Mouse (Mus musculus) stomach, postnatal 0 days (tissue): ENCODE results near the gene Ptpro. TPM values are rescaled to one million over a fixed set of nuclear protein-coding genes. Genes with fewer than 3 reads are reported as not detected.
"Not testable (repeated sequence)": the region's sequence is repeated elsewhere in the genome, so short reads cannot be mapped to it uniquely, and the experiment has no call there.

Source experiments
- ATAC-seq: fragments of 200-750 bp; cut with Nextera tagmentation; 2 replicates; pipeline ENCODE4 v1.8.0; 2017; ENCODE audit not compliant: low FRiP score, low TSS enrichment
- DNase-seq: peaks from one replicate; pipeline ENCODE4 v3.0.0-alpha.2; 2016; ENCODE audit warnings: low spot score
- H3K27ac ChIP-seq: fragments of 300-500 bp; sonication (generic); replicated peaks from 2 replicates; pipeline ENCODE4 v1.5.1; 2014; ENCODE audit warnings: mild to moderate bottlenecking, control low read depth
- H3K27me3 ChIP-seq: fragments of 300-500 bp; sonication (generic); 2 replicates; pipeline ENCODE4 v1.6.1; 2014; ENCODE audit warnings: low read length; ENCODE audit not compliant: control insufficient read depth, insufficient read depth
- H3K36me3 ChIP-seq: fragments of 300-500 bp; sonication (generic); 2 replicates; pipeline ENCODE4 v1.6.1; 2014; ENCODE audit warnings: low read length, mixed read lengths; ENCODE audit not compliant: control insufficient read depth, insufficient read depth
- H3K4me1 ChIP-seq: fragments of 300-500 bp; sonication (generic); replicated peaks from 2 replicates; pipeline ENCODE4 v1.6.1; 2014; ENCODE audit warnings: antibody characterized with exemption; ENCODE audit not compliant: control insufficient read depth, insufficient read depth
- H3K4me2 ChIP-seq: fragments of 300-500 bp; sonication (generic); replicated peaks from 2 replicates; pipeline ENCODE4 v1.6.1; 2014; ENCODE audit warnings: low read depth, mild to moderate bottlenecking, control low read depth, moderate library complexity
- H3K4me3 ChIP-seq: fragments of 300-500 bp; sonication (generic); 2 replicates; pipeline ENCODE4 v1.5.1; 2014; ENCODE audit warnings: low read depth, low read length, control low read depth
- H3K9ac ChIP-seq: fragments of 300-500 bp; sonication (generic); 2 replicates; pipeline ENCODE4 v1.6.1; 2014; ENCODE audit warnings: mild to moderate bottlenecking, low read length, control low read depth, mixed read lengths
- H3K9me3 ChIP-seq: fragments of 300-500 bp; sonication (generic); 2 replicates; pipeline ENCODE4 v1.6.1; 2016; ENCODE audit warnings: low read length; ENCODE audit not compliant: control insufficient read depth
- CTCF ChIP-seq: IDR thresholded peaks from 2 replicates; pipeline ENCODE4 v1.5.1; 2016; ENCODE audit warnings: antibody characterized with exemption, low read depth, mild to moderate bottlenecking, moderate library complexity
- EP300 ChIP-seq: optimal IDR thresholded peaks from 2 replicates; pipeline ENCODE3; 2016; ENCODE audit warnings: antibody characterized with exemption
- WGBS: fragments of 180-500 bp; shearing (Covaris S2); extraction: QIAGEN DNeasy Blood & Tissue Kit; methylation state at CpG from one replicate; pipeline ENCODE4 v1.1.7; 2014; 5-methylcytosine and 5-hydroxymethylcytosine counted together
- polyA plus RNA-seq: library from polyadenylated mRNA; unstranded; fragments of >200 nt; fragmentation: Nextera tagmentation; extraction: Ambion mirVana; gene quantifications from 2 replicates; pipeline ENCODE4 v1.2.1, GENCODE M21; 2015

The Ptpro gene
- polyA plus RNA-seq, 1 experiment from 2014 or later = 2.4 TPM

DNA sequence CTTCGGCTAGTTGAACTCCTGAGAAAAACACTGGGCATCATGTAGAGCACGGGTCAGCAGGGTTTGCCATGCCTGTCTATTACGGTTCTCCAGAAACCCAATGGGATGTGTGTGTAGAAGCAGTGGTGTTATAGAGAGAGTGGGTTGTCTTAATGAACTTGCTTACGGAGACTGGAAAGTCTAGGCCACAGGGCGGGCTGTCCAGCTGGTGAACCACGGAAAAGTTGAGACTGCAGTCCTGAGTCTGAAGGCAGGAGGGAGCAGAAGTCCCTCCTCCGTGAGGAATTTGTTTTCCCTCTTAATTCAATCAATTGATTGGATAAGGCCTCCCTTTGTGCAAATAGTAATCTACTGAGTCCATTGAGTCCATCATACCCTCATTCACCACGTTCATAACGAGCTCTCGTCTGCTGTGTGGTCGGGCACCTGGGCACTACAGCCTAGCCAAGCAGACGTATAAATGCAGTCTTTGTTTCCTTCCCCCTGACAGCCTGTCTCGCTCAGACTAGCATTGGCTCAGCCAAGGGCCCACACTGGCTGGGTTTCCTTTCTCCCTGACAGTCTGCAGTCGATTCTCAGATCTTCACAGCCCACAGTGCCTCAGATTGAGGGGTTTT is 181.5 kb downstream of the Ptpro start:
- Histone ChIP-seq H3K4me3 (no peak overlapping the region), H3K36me3 (no peaks in the 10 kb centered on the region), H3K9ac (no peak overlapping the region), H3K9me3 (no peaks in the 10 kb centered on the region), H3K27ac (no peak overlapping the region), H3K27me3 (no peaks in the 10 kb centered on the region), H3K4me2 (no peak overlapping the region), H3K4me1 (no peaks in the 10 kb centered on the region)
- WGBS = 54% methylated on average over 14 of the region's 14 CpGs
- no peak for TF ChIP-seq CTCF
- TF ChIP-seq EP300 = no peak
- DNase-seq = no peak
- ATAC-seq = peak; percentile 82

DNA sequence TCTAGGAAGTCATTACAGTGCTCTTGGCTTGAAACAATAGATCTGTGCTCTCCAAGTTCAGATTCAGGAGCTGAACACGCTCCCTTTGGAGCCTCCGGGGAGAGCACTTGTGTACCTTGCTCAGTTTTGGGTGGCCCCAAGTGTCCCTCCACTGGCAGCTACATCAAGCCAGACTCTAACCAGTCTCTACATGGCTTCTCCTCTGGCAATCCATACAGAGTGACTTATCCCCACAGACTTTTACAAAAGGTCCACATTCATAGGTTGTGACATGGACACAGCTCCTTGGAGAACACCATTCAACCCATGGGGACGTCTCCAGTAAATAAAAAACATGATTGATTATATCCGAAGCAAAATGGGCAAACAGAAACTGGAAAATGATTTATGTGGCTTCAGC is 185.4 kb downstream of the Ptpro start:
- no peak overlapping the region for H3K4me2 ChIP-seq
- no peaks in the 10 kb centered on the region for H3K27me3 ChIP-seq
- no peak overlapping the region for H3K4me3 ChIP-seq
- no peaks in the 10 kb centered on the region for H3K36me3 ChIP-seq
- ATAC-seq (no peak), DNase-seq (no peak)
- H3K9me3 ChIP-seq = no peaks in the 10 kb centered on the region
- no peak overlapping the region for H3K9ac ChIP-seq
- H3K27ac ChIP-seq = no peak overlapping the region
- H3K4me1 ChIP-seq = no peaks in the 10 kb centered on the region
- TF ChIP-seq CTCF (no peak), EP300 (no peak)
- 59% methylated on average over 4 of the region's 4 CpGs for WGBS

DNA sequence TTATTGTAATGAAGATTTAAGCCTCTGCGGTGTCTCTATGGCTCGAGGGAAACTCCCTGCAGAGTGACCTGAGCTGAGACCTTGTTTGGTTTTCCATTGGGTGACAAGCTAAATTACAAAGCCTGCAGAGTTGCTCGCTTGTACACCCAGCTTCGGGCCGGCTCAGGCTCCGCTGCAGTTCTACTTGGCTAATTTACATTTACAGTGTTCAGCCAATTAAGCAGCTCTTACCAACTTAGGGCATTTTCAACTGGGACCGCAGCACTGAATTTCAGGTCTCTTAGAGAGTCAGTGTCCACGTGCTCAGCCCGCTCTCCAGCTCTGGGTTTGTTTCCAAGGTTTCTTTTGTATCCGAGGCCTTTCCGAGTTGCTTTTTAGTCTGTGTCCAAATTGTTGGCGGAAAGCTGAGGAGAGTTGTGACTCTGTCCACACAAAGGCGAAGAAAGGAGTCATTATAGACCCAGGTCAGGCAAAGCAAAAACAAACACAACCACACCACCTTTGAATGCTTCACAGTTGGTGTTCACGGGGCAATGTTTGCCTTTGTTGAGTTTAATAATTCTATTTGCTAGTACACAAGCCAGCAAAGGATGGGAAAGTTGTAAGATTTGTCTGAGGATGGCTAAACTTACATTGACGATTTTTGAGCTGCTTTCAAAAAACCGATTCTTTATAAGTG is 185.9 kb downstream of the Ptpro start:
- no peak overlapping the region for H3K4me2 ChIP-seq
- no peaks in the 10 kb centered on the region for H3K9me3 ChIP-seq
- TF ChIP-seq EP300 = no peak
- no peak for TF ChIP-seq CTCF
- DNase-seq (no peak), ATAC-seq (no peak)
- no peaks in the 10 kb centered on the region for H3K27me3 ChIP-seq
- H3K36me3 ChIP-seq = no peaks in the 10 kb centered on the region
- no peak overlapping the region for H3K9ac ChIP-seq
- 45% methylated on average over 16 of the region's 16 CpGs for WGBS
- H3K27ac ChIP-seq = no peak overlapping the region
- no peak overlapping the region for H3K4me3 ChIP-seq
- no peaks in the 10 kb centered on the region for H3K4me1 ChIP-seq

DNA sequence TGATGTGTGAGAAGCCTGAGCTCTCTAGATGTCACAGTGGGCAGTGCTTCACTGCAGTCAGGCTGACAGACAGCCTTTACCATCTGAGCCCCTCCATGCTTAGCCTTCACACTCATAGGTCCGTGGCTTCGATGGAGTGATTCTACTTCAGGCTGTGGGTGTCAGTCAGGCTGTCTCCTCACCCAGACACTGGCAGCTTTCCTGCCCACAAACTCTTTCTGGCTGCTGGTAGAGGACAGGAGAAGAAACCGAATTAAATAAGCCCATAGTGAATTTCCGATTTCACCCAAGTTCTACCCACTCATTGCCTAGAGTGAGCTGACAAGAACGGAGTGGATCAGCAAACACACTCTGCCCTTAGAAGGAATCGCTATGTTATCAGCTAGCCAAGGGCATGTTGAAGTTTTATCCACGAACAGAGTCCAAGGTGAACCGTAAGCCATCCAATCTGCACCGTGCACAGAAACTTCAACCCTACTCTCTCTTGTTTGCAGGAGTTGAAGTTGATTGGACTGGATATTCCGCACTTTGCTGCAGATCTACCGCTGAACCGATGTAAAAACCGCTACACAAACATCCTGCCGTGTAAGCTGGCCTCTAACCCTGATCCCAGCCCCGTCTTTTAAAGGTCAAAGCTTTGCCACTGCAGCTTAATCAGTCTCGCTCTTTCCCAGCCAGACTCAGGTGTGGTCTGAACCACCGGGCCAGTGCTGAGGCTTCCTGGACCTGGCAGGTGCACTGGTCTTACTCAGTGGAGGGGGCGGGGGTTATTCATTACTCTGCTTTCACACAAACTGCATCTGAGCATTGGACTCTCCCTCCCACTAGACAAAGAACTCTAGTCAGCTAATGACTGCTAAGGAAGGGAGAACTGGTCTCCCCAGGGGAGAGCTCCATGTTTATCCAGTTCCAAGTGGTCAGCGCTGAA is 188.7 kb downstream of the Ptpro start:
- Histone ChIP-seq H3K4me2 (no peak overlapping the region), H3K4me1 (no peaks in the 10 kb centered on the region), H3K9ac (no peak overlapping the region), H3K27me3 (no peaks in the 10 kb centered on the region), H3K9me3 (no peaks in the 10 kb centered on the region), H3K27ac (no peak overlapping the region), H3K4me3 (no peak overlapping the region), H3K36me3 (no peaks in the 10 kb centered on the region)
- ATAC-seq = peak; percentile 66
- WGBS = 60% methylated on average over 19 of the region's 19 CpGs
- peak; percentile 50 for DNase-seq
- no peak for TF ChIP-seq CTCF
- no peak for TF ChIP-seq EP300

DNA sequence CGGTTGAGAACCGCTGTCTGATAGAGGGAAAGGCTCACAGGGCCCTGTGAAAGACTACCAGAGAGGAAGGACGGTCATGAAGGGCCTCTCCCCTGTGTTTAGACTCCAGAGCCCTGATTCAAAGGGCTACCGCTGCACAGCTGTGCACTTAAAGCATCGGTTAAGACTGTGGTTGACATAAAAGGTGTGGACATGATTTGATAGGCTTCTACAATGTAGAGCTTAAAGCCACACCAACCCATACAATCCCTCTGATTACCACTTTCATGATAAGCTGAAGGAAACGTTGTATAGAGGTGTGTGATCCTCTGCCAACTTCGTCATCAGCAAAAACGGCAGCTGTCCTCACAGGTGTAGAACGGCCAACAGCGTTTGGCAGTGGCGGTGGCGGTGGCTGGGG is 191.0 kb downstream of the Ptpro start:
- ATAC-seq = peak; percentile 93
- 62% methylated on average over 12 of the region's 12 CpGs for WGBS
- TF ChIP-seq CTCF = no peak
- no peak for TF ChIP-seq EP300

DNA sequence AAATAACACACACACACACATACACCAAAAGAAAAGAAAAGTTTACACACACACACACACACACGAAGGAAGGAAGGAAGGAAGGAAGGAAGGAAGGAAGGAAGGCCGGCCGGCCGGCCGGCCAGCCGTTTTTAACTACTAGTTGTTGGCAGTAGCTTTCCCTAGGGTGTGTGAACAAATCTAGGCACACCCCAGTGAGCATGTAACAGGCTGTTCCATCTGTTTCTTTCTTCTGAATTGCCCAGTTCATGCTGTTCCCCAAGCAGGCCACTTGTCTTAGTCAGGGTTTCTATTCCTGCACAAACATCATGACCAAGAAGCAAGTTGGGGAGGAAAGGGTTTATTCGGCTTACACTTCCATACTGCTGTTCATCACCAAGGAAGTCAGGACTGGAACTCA is 194.0 kb downstream of the Ptpro start:
- H3K36me3 ChIP-seq, ATAC-seq, H3K4me3 ChIP-seq, H3K9ac ChIP-seq, H3K4me2 ChIP-seq, H3K9me3 ChIP-seq, DNase-seq, H3K4me1 ChIP-seq, H3K27me3 ChIP-seq, H3K27ac ChIP-seq: not testable (repeated sequence)
- WGBS = 83% methylated on average over 6 of the region's 7 CpGs

More for the DNA sequence above, 191.0 kb downstream of the Ptpro start:
- peak; percentile 75 for DNase-seq
- no peaks in the 10 kb centered on the region for H3K4me1 ChIP-seq
- H3K36me3 ChIP-seq = no peaks in the 10 kb centered on the region
- no peak overlapping the region for H3K4me2 ChIP-seq
- H3K27me3 ChIP-seq = no peaks in the 10 kb centered on the region
- no peak overlapping the region for H3K4me3 ChIP-seq
- no peak overlapping the region for H3K9ac ChIP-seq
- H3K27ac ChIP-seq = no peak overlapping the region
- no peaks in the 10 kb centered on the region for H3K9me3 ChIP-seq
